Mouse (Mus musculus) lung, adult 2 months (tissue): ENCODE data around the gene Smchd1.

ENCODE experiments used
- CTCF ChIP-seq: fragments of 200-500 bp; IDR thresholded peaks from 2 replicates; pipeline ENCODE4 v1.5.1; 2011; ENCODE audit warnings: mild to moderate bottlenecking, low read length, control low read depth; ENCODE audit not compliant: insufficient read depth
- POLR2A ChIP-seq: fragments of 200-500 bp; IDR thresholded peaks from 2 replicates; pipeline ENCODE4 v1.6.1; 2011; ENCODE audit warnings: low read depth, mild to moderate bottlenecking, control low read depth, low read length, borderline replicate concordance; ENCODE audit errors: extremely low read depth

DNA sequence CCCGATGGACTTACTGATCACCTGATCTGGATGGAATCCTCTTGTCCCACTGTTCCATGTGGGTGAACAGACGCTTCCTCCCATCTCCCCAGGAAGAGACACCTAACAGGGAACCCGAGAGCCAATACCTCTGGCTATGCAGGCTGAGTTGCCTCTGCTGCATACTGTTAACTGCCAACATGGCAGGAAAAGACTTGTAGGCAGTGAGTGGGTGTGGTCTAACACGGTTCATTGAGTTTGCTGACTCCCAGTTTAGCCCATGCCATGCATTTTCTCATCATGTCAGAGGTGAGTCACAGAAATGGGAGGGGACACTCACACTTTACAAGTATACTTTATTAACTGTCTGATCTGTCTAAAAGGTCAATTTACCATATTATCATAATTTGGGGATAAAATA is 20.6 kb upstream of the Smchd1 start:
- TF ChIP-seq POLR2A (no peak), CTCF (no peak)
